Mouse (Mus musculus) adrenal gland, adult 18-20 months (tissue): ENCODE measurements around the gene Eml3. TPM values are rescaled to one million over a fixed set of nuclear protein-coding genes. Genes with fewer than 3 reads are reported as not detected.

Experiments
- DNase-seq, 2 experiments: peaks; one replicate each; pipeline ENCODE4 v3.0.0; 2021 to 2022; ENCODE audit warnings: low spot score in 2 of 2
- microRNA-seq, 2 experiments: library from miRNA; unstranded; fragments of <30 nt; microRNA quantifications; one replicate each; pipeline ENCODE4 v1.2.0; 2021; ENCODE audit warnings: borderline number of aligned reads in 2 of 2
- total RNA-seq, 2 experiments: library from RNA; stranded (reverse); gene quantifications; 1 replicate in 1 of 2; 2 replicates in 1 of 2; pipeline ENCODE4 v1.2.3; 2021

Eml3 gene
- total RNA-seq, 2 experiments from 2014 or later, result 41.5 to 59.5 TPM

GRCm38 (mm10) chr19:8984255-8984868 lies 55.0 kb downstream of the Eml3 start:
- no peak for DNase-seq

DNA sequence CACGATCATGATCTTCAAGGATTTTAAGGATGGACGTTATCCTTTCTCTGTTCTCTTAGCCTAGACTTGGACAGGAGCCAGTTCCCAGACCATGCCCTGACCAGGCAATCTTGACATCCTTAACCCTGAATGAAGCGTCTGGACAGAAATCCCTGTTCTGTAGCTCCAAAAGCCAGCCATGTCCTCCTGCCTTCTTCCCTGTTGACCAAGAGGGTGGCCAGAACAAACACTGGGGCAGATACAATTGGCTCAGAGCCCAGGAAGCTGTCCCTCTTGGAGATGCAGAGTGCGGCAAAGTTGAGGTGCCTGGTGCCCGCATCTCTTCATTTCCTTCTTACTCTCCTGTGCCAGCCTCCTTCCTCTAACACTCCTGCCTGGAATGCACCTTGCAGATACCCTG lies 56.5 kb downstream of the Eml3 start:
- DNase-seq, result no peak

- no peak for DNase-seq
These were observed 58.5 kb downstream of the Eml3 start for GRCm38 (mm10) chr19:8987816-8988215.

- DNase-seq, result no peak
These were observed 59.2 kb downstream of the Eml3 start for GRCm38 (mm10) chr19:8988346-8989065.

DNA sequence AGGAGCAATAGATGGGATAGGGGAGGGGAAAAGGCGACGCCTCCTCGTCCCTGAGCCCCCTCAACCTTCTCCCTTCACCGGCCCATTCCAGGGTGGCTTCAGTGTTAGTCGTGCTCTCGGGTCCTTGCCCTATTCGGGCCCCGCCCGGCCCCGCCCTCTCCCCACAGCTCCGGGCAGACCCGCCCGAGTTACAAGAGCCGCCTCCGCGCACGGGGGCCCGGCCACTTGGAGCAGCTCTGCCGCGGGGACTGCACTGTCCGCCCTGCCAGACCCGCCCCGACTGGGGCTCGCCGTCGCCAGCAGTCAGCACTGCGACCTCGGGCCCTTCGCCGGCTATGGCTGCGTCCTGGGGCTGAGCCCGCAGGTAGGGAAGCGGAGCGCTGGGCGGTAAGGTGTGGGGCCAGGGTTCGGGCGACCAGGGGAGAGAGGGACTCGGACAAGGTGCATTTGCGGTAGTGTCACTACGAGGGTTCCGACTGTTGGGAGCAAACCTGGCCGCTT lies 59.8 kb downstream of the Eml3 start, which contains the start of gene Ahnak:
TSS of gene Ahnak (plus strand) at position 219 of the 501 bp plus-strand sequence.
- DNase-seq, result peak; percentile 88 to 89

DNA sequence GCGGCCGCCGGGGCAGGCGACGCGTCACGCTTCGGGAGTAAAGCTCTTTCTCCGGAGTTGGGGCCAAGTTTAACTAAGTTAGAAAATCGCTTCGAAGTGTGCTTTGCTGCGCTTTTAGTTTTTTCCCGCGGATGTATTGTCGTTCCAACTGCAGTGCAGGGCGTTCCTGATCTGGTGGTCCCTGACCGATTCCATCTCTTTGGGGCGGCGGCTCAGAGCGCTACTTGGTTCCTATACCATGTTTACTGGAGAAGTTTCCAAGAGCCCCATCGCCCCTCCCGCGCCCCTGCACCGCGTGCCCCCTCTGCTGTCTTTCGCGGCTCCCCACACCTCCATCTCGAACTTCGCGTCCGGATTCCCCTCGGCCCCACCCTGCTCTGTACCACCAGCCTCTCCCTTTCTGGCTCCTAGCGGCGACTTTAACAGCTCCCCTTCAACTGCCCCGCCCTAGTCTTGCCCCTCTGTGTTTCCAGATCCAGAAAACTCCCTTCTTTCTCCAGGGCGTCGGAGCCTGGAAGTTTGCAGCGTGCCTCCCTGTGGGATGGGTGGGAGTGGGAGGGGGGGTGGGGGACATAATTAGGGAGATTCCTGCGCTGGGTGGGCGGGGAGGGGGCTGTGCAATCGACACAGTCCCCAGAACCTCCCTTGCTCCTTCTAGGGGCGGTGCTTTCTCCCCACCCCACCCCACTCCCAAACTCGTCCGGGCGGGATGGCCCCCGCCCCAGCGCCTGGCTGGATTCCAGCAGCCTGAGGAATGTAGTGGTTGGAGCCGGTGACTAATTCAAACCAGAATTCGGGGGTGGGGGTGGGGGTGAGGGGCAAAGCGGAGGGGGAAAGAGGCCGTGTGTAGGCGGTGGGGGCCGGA lies 60.4 kb downstream of the Eml3 start:
- peak; percentile 83 to 89 for DNase-seq

DNA sequence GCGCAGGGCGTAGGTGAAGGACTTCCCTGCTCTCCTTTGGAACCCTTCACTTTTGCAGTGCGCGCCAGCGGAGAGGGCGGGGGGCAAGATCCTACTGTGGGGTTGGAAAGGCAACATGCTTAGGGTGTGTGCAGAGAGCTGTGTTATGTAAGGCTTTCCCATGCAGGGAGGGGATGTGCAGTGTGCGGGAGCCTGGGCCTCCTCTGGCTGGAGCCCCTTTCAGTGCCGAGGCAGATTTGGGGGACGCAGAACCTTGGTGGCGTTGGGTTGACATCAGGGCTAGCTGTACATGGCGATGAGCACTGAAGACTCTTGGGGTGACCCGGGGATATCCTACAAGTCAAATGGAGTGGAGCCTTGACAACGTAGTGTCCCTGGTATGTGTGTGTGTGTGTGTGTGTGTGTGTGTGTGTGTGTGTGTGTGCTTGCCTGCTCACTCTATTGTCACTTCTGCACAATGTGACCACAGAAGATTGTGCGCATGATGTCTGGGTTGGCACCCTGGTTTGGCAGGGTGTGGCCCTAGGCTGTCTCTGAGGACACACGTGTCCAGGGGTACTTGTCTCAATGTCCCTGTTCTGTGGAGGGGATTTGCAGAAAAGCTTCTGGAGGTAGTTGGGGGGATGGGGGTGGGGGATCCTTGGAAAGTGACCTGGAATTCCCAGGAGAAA lies 61.2 kb downstream of the Eml3 start:
- no peak for DNase-seq

Small RNAs within 50 kb of the gene (microRNA-seq; reads per million reads assigned to microRNA genes)
- 0 reads per million in 2 experiments for gene Mir5136

Other genes with a start within 250 kb of the Eml3 start
- gene Slc3a2, start 206.2 kb upstream of the Eml3 start, total RNA-seq, result 100 to 1,000 TPM; 373 to 425 TPM
- 10 to 100 TPM; 62.4 to 66.2 TPM for gene Wdr74, start 193.7 kb upstream of the Eml3 start, total RNA-seq
- gene 1700092M07Rik, start 188.8 kb upstream of the Eml3 start, total RNA-seq, result 1 to 10 TPM; 2.0 to 2.3 TPM
- gene Stx5a, start 188.1 kb upstream of the Eml3 start, total RNA-seq, result 100 to 1,000 TPM in 1 of 2 experiments, 10 to 100 TPM in 1; 78.2 to 103 TPM
- 100 to 1,000 TPM; 127 to 144 TPM for gene Nxf1, start 172.5 kb upstream of the Eml3 start, total RNA-seq
- 100 to 1,000 TPM; 114 to 116 TPM for gene Tmem223, start 158.6 kb upstream of the Eml3 start, total RNA-seq
- 10 to 100 TPM; 41.4 to 51.7 TPM for gene Tmem179b, start 155.1 kb upstream of the Eml3 start, total RNA-seq
- gene Taf6l, start 143.1 kb upstream of the Eml3 start, total RNA-seq, result 10 to 100 TPM; 11.3 to 12.2 TPM
- gene Polr2g, start 131.0 kb upstream of the Eml3 start, total RNA-seq, result 10 to 100 TPM; 81.3 to 97.9 TPM
- gene Zbtb3, start 127.0 kb upstream of the Eml3 start, total RNA-seq, result 1 to 10 TPM; 2.8 to 3.1 TPM
- gene Ttc9c, start 110.2 kb upstream of the Eml3 start, total RNA-seq, result 10 to 100 TPM; 35.3 to 39.4 TPM
- 10 to 100 TPM; 62.6 to 72.1 TPM for gene Hnrnpul2, start 109.5 kb upstream of the Eml3 start, total RNA-seq
- gene AC129217.1, start 99.8 kb upstream of the Eml3 start, total RNA-seq, result not detected
- 100 to 1,000 TPM; 144 to 158 TPM for gene Bscl2, start 92.1 kb upstream of the Eml3 start, total RNA-seq
- gene Gng3, start 90.4 kb upstream of the Eml3 start, total RNA-seq, result 1 to 10 TPM; 5.9 to 6.9 TPM
- 1 to 10 TPM; 2.3 to 6.6 TPM for gene Lrrn4cl, start 78.8 kb upstream of the Eml3 start, total RNA-seq
- 100 to 1,000 TPM; 178 to 202 TPM for gene Ubxn1, start 58.1 kb upstream of the Eml3 start, total RNA-seq
- gene Uqcc3, start 48.6 kb upstream of the Eml3 start, total RNA-seq, result 10 to 100 TPM; 55.2 to 65.6 TPM
- gene Lbhd1, start 45.8 kb upstream of the Eml3 start, total RNA-seq, result 1 to 10 TPM; 6.4 to 7.1 TPM
- not detected for gene Gm49403, start 45.6 kb upstream of the Eml3 start, total RNA-seq
- gene 1810009A15Rik, start 40.7 kb upstream of the Eml3 start, total RNA-seq, result 10 to 100 TPM; 44.6 to 47.1 TPM
- 1 to 10 TPM; 3.2 to 9.1 TPM for gene Gm49416, start 40.6 kb upstream of the Eml3 start, total RNA-seq
- 10 to 100 TPM; 23.3 to 23.9 TPM for gene Ints5, start 36.5 kb upstream of the Eml3 start, total RNA-seq
- 100 to 1,000 TPM; 163 to 212 TPM for gene Ganab, start 31.5 kb upstream of the Eml3 start, total RNA-seq
- 10 to 100 TPM; 60.5 to 65.7 TPM for gene B3gat3, start 9.2 kb upstream of the Eml3 start, total RNA-seq
- gene Rom1, start 196 bp upstream of the Eml3 start, total RNA-seq, result 10 to 100 TPM; 29.8 to 49.2 TPM
- gene Mta2, start 12.3 kb downstream of the Eml3 start, total RNA-seq, result 10 to 100 TPM; 81.1 to 89.8 TPM
- gene Tut1, start 24.3 kb downstream of the Eml3 start, total RNA-seq, result 10 to 100 TPM; 23.1 to 26.1 TPM
- gene Eef1g, start 37.5 kb downstream of the Eml3 start, total RNA-seq, result 100 to 1,000 TPM; 334 to 342 TPM
- gene Ahnak, start 59.7 kb downstream of the Eml3 start, total RNA-seq, result 100 to 1,000 TPM in 1 of 2 experiments, 10 to 100 TPM in 1; 88.9 to 162 TPM
- gene Scgb1a1, start 158.4 kb downstream of the Eml3 start, total RNA-seq, result not detected
- gene Asrgl1, start 206.1 kb downstream of the Eml3 start, total RNA-seq, result 10 to 100 TPM; 11.8 to 14.1 TPM